Mouse (Mus musculus) thymus, adult 2 months (tissue): ENCODE measurements around the gene Fbxo42. TPM values are rescaled to one million over a fixed set of nuclear protein-coding genes. Genes with fewer than 3 reads are reported as not detected.

Experiments used
- DNase-seq: peaks from one replicate; pipeline ENCODE4 v3.0.0; 2021
- H3K27ac ChIP-seq: fragments of 200-500 bp; 2 replicates; pipeline ENCODE4 v1.5.1; 2012; ENCODE audit warnings: low read length, control low read depth; ENCODE audit not compliant: control insufficient read depth, insufficient read depth
- H3K27me3 ChIP-seq: fragments of 200-500 bp; 2 replicates; pipeline ENCODE4 v1.6.1; 2012; ENCODE audit warnings: mild to moderate bottlenecking, low read length, moderate library complexity, mixed read lengths; ENCODE audit not compliant: control insufficient read depth, insufficient read depth
- H3K36me3 ChIP-seq: fragments of 200-500 bp; 2 replicates; pipeline ENCODE4 v1.6.1; 2012; ENCODE audit warnings: mild to moderate bottlenecking, low read length, moderate library complexity; ENCODE audit not compliant: control insufficient read depth, insufficient read depth
- H3K4me1 ChIP-seq: fragments of 200-500 bp; replicated peaks from 2 replicates; pipeline ENCODE4 v1.6.1; 2012; ENCODE audit warnings: low read length; ENCODE audit not compliant: control insufficient read depth, insufficient read depth
- H3K4me3 ChIP-seq: fragments of 200-500 bp; 2 replicates; pipeline ENCODE4 v1.5.1; 2012; ENCODE audit warnings: mild to moderate bottlenecking, low read length, control low read depth, moderate library complexity; ENCODE audit not compliant: control insufficient read depth, insufficient read depth
- CTCF ChIP-seq: fragments of 200-500 bp; IDR thresholded peaks from 2 replicates; pipeline ENCODE4 v1.5.1; 2012; ENCODE audit warnings: mild to moderate bottlenecking, control low read depth, low read length, moderate library complexity, borderline replicate concordance; ENCODE audit not compliant: control insufficient read depth, poor library complexity, insufficient read depth; ENCODE audit errors: extremely low read depth
- POLR2A ChIP-seq: fragments of 200-500 bp; IDR thresholded peaks from 2 replicates; pipeline ENCODE4 v1.6.1; 2012; ENCODE audit warnings: mild to moderate bottlenecking, low read length, control low read depth, moderate library complexity; ENCODE audit not compliant: control insufficient read depth, poor library complexity, insufficient read depth; ENCODE audit errors: extremely low read depth
- WGBS: fragments of 180-500 bp; shearing (Covaris S2); methylation state at CpG from one replicate; pipeline ENCODE4 v1.1.7; 2018; 5-methylcytosine and 5-hydroxymethylcytosine counted together
- polyA plus RNA-seq: library from polyadenylated mRNA; depleted of rRNA; stranded (reverse); fragments of >200 nt; gene quantifications from 2 replicates; pipeline ENCODE4 v1.2.3, GENCODE M21; 2012

Gene Fbxo42
- polyA plus RNA-seq, 1 experiment: 29.3 TPM

- Histone ChIP-seq H3K4me1 (no peaks in the 10 kb centered on the region), H3K36me3 (no peaks in the 10 kb centered on the region; the same call in 1 of the 2 replicates), H3K27me3 (no peaks in the 10 kb centered on the region), H3K4me3 (no peak overlapping the region), H3K27ac (no peak overlapping the region)
- TF ChIP-seq CTCF (no peak), POLR2A (no peak)
- no peak for DNase-seq
- WGBS: 72% methylated on average over 10 of the region's 10 CpGs
These were observed 39.4 kb upstream of the Fbxo42 start for GRCm38 (mm10) chr4:141108196-141108732.

- H3K27me3 ChIP-seq: no peaks in the 10 kb centered on the region
- H3K36me3 ChIP-seq: peaks cover 37% of the 10 kb centered on the region
- H3K27ac ChIP-seq: no peak overlapping the region
These were observed 33.9 kb upstream of the Fbxo42 start for GRCm38 (mm10) chr4:141113831-141114230.

GRCm38 (mm10) chr4:141114521-141114981 lies 33.2 kb upstream of the Fbxo42 start:
- TF ChIP-seq POLR2A (no peak), CTCF (no peak)
- no peaks in the 10 kb centered on the region for H3K27me3 ChIP-seq
- DNase-seq: no peak
- H3K4me1 ChIP-seq: no peaks in the 10 kb centered on the region
- H3K36me3 ChIP-seq: peaks cover 37% of the 10 kb centered on the region
- H3K27ac ChIP-seq: no peak overlapping the region
- H3K4me3 ChIP-seq: no peak overlapping the region
- whole genome bisulfite sequencing: 98% methylated on average over 6 of the region's 6 CpGs

More at GRCm38 (mm10) chr4:141113831-141114230, 33.9 kb upstream of the Fbxo42 start:
- 91% methylated on average over 7 of the region's 7 CpGs for WGBS
- TF ChIP-seq CTCF (no peak), POLR2A (no peak)
- no peak for DNase-seq
- no peaks in the 10 kb centered on the region for H3K4me1 ChIP-seq
- H3K4me3 ChIP-seq: no peak overlapping the region

GRCm38 (mm10) chr4:141115398-141115797 lies 32.3 kb upstream of the Fbxo42 start:
- TF ChIP-seq CTCF (no peak), POLR2A (no peak)
- H3K27ac ChIP-seq: no peak overlapping the region
- no peaks in the 10 kb centered on the region for H3K4me1 ChIP-seq
- H3K27me3 ChIP-seq: no peaks in the 10 kb centered on the region
- H3K4me3 ChIP-seq: no peak overlapping the region
- no peak for DNase-seq
- peaks cover 37% of the 10 kb centered on the region for H3K36me3 ChIP-seq
- 98% methylated on average over 8 of the region's 8 CpGs for WGBS

GRCm38 (mm10) chr4:141118691-141119090 lies 29.0 kb upstream of the Fbxo42 start:
- 77% methylated on average over 4 of the region's 4 CpGs for WGBS
- H3K36me3 ChIP-seq: peaks cover 37% of the 10 kb centered on the region

GRCm38 (mm10) chr4:141120700-141121099 lies 27.0 kb upstream of the Fbxo42 start:
- DNase-seq: peak; percentile 67
- Histone ChIP-seq H3K36me3 (peaks cover 22% of the 10 kb centered on the region), H3K27me3 (no peaks in the 10 kb centered on the region), H3K27ac (no peak overlapping the region), H3K4me3 (no peak overlapping the region), H3K4me1 (no peaks in the 10 kb centered on the region)
- 57% methylated on average over 11 of the region's 11 CpGs for WGBS
- TF ChIP-seq CTCF (peak; percentile 87; the same call in 1 of the 2 replicates), POLR2A (no peak)

More at GRCm38 (mm10) chr4:141118691-141119090, 29.0 kb upstream of the Fbxo42 start:
- Histone ChIP-seq H3K4me1 (no peaks in the 10 kb centered on the region), H3K4me3 (no peak overlapping the region), H3K27me3 (no peaks in the 10 kb centered on the region), H3K27ac (no peak overlapping the region)
- TF ChIP-seq POLR2A (no peak), CTCF (no peak)
- no peak for DNase-seq
